Mouse (Mus musculus): ENCODE results near the gene Mlf1. TPM values are rescaled to one million over a fixed set of nuclear protein-coding genes. Genes with fewer than 3 reads are reported as not detected.
A peak's percentile ranks its signal among the peaks of the same experiment; 100 is the strongest.

Mlf1 gene
- polyA plus RNA-seq, 1 experiment from 2014 or later, result 29.8 TPM

- whole genome bisulfite sequencing, result 80% methylated on average over 5 of the region's 5 CpGs
- no peak for DNase-seq (ENCODE audit: low spot score)
- Histone ChIP-seq H3K4me1 (peaks cover 8% of the 10 kb centered on the region), H3K27me3 (ENCODE audit: low read depth, poor library complexity, severe bottlenecking) (peaks cover 20% of the 10 kb centered on the region), H3K27ac (replicated peaks) (no peak overlapping the region), H3K9me3 (replicated peaks) (no peaks in the 10 kb centered on the region), H3K4me3 (no peak overlapping the region), H3K36me3 (no peaks in the 10 kb centered on the region)
Observed at GRCm38 (mm10) chr3:67369407-67370079, 4.4 kb upstream of the Mlf1 start.

GRCm38 (mm10) chr3:67372194-67372593, 1.7 kb upstream of the Mlf1 start:
- no peak for DNase-seq (ENCODE audit: low spot score)
- 77% methylated on average over 4 of the region's 4 CpGs for WGBS
- H3K4me1 ChIP-seq, result peaks cover 10% of the 10 kb centered on the region
- H3K9me3 ChIP-seq (replicated peaks), result no peaks in the 10 kb centered on the region
- H3K36me3 ChIP-seq, result no peaks in the 10 kb centered on the region
- peaks cover 30% of the 10 kb centered on the region for H3K27me3 ChIP-seq (ENCODE audit: low read depth, poor library complexity, severe bottlenecking)
- no peak overlapping the region for H3K4me3 ChIP-seq
- no peak overlapping the region for H3K27ac ChIP-seq (replicated peaks)

- no peak overlapping the region for H3K4me3 ChIP-seq
- H3K36me3 ChIP-seq, result no peaks in the 10 kb centered on the region
- 65% methylated on average over 5 of the region's 5 CpGs for WGBS
- peaks cover 10% of the 10 kb centered on the region for H3K4me1 ChIP-seq
- H3K27me3 ChIP-seq (ENCODE audit: low read depth, poor library complexity, severe bottlenecking), result peaks cover 30% of the 10 kb centered on the region
- no peak for DNase-seq (ENCODE audit: low spot score)
- no peaks in the 10 kb centered on the region for H3K9me3 ChIP-seq (replicated peaks)
- no peak overlapping the region for H3K27ac ChIP-seq (replicated peaks)
Observed at GRCm38 (mm10) chr3:67372781-67373180, 1.1 kb upstream of the Mlf1 start.

GRCm38 (mm10) chr3:67374360-67374778, 472 bp downstream of the Mlf1 start:
- peaks cover 10% of the 10 kb centered on the region for H3K4me1 ChIP-seq
- no peaks in the 10 kb centered on the region for H3K36me3 ChIP-seq
- peak overlapping the region; percentile 84 for H3K27ac ChIP-seq (replicated peaks)
- WGBS, result 38% methylated on average over 7 of the region's 7 CpGs
- peak overlapping the region; percentile 67 for H3K4me3 ChIP-seq
- DNase-seq (ENCODE audit: low spot score), result no peak
- peaks cover 30% of the 10 kb centered on the region for H3K27me3 ChIP-seq (ENCODE audit: low read depth, poor library complexity, severe bottlenecking)
- H3K9me3 ChIP-seq (replicated peaks), result no peaks in the 10 kb centered on the region

- peak within 1 kb of the TSS; percentile 84 for H3K27ac ChIP-seq (replicated peaks)
- WGBS, result 59% methylated on average over 3 of the region's 3 CpGs
- H3K9me3 ChIP-seq (replicated peaks), result no peaks in the 10 kb centered on the region
- H3K36me3 ChIP-seq, result no peaks in the 10 kb centered on the region
- peaks cover 10% of the 10 kb centered on the region for H3K4me1 ChIP-seq
- H3K4me3 ChIP-seq, result peak within 1 kb of the TSS; percentile 67
- H3K27me3 ChIP-seq (ENCODE audit: low read depth, poor library complexity, severe bottlenecking), result peaks cover 30% of the 10 kb centered on the region
- DNase-seq (ENCODE audit: low spot score), result no peak
Observed at GRCm38 (mm10) chr3:67375063-67375462, 1.2 kb downstream of the Mlf1 start, which contains the start of gene Gm17402. Gene Gm17402, minus strand, starts transcription at chr3:67375163.

GRCm38 (mm10) chr3:67378215-67378614, 4.3 kb downstream of the Mlf1 start:
- DNase-seq (ENCODE audit: low spot score), result no peak
- no peak overlapping the region for H3K4me3 ChIP-seq

GRCm38 (mm10) chr3:67429338-67429998, 55.6 kb downstream of the Mlf1 start:
- Histone ChIP-seq H3K27ac (replicated peaks) (no peak overlapping the region), H3K4me1 (peaks cover 13% of the 10 kb centered on the region), H3K4me3 (peak overlapping the region; percentile 99), H3K36me3 (peaks cover 29% of the 10 kb centered on the region), H3K9me3 (replicated peaks) (peaks cover 14% of the 10 kb centered on the region), H3K27me3 (ENCODE audit: low read depth, poor library complexity, severe bottlenecking) (no peaks in the 10 kb centered on the region)
- DNase-seq (ENCODE audit: low spot score), result no peak
- whole genome bisulfite sequencing, result 33% methylated on average over 8 of the region's 8 CpGs

More at GRCm38 (mm10) chr3:67378215-67378614, 4.3 kb downstream of the Mlf1 start:
- peaks cover 10% of the 10 kb centered on the region for H3K4me1 ChIP-seq
- H3K9me3 ChIP-seq (replicated peaks), result no peaks in the 10 kb centered on the region
- no peaks in the 10 kb centered on the region for H3K36me3 ChIP-seq
- peaks cover 18% of the 10 kb centered on the region for H3K27me3 ChIP-seq (ENCODE audit: low read depth, poor library complexity, severe bottlenecking)
- H3K27ac ChIP-seq (replicated peaks), result no peak overlapping the region

- under 1% methylated on average over 24 of the region's 24 CpGs for WGBS
- H3K4me3 ChIP-seq, result peak within 1 kb of the TSS; percentile 99
- peaks cover 13% of the 10 kb centered on the region for H3K4me1 ChIP-seq
- peak within 1 kb of the TSS; percentile 87 for H3K27ac ChIP-seq (replicated peaks)
- H3K27me3 ChIP-seq (ENCODE audit: low read depth, poor library complexity, severe bottlenecking), result no peaks in the 10 kb centered on the region
- peak; percentile 88 for DNase-seq (ENCODE audit: low spot score)
- H3K9me3 ChIP-seq (replicated peaks), result peaks cover 14% of the 10 kb centered on the region
- peaks cover 34% of the 10 kb centered on the region for H3K36me3 ChIP-seq
Observed at GRCm38 (mm10) chr3:67429999-67430380, 56.1 kb downstream of the Mlf1 start, which contains the start of gene Gfm1. Gene Gfm1, plus strand, starts transcription at chr3:67430096.

GRCm38 (mm10) chr3:67434011-67434410, 60.1 kb downstream of the Mlf1 start:
- 91% methylated on average over 6 of the region's 6 CpGs for WGBS
- no peaks in the 10 kb centered on the region for H3K27me3 ChIP-seq (ENCODE audit: low read depth, poor library complexity, severe bottlenecking)
- no peak for DNase-seq (ENCODE audit: low spot score)
- H3K4me1 ChIP-seq, result peaks cover 13% of the 10 kb centered on the region
- no peak overlapping the region for H3K27ac ChIP-seq (replicated peaks)
- peaks cover 73% of the 10 kb centered on the region for H3K36me3 ChIP-seq
- no peaks in the 10 kb centered on the region for H3K9me3 ChIP-seq (replicated peaks)
- no peak overlapping the region for H3K4me3 ChIP-seq

GRCm38 (mm10) chr3:67447143-67447542, 73.2 kb downstream of the Mlf1 start:
- peaks cover 94% of the 10 kb centered on the region for H3K36me3 ChIP-seq
- no peak overlapping the region for H3K4me3 ChIP-seq
- 94% methylated on average over 2 of the region's 2 CpGs for WGBS
- H3K9me3 ChIP-seq (replicated peaks), result no peaks in the 10 kb centered on the region; the same call in 1 of the 2 replicates
- H3K4me1 ChIP-seq, result no peaks in the 10 kb centered on the region
- no peak overlapping the region for H3K27ac ChIP-seq (replicated peaks)
- no peaks in the 10 kb centered on the region for H3K27me3 ChIP-seq (ENCODE audit: low read depth, poor library complexity, severe bottlenecking)
- DNase-seq (ENCODE audit: low spot score), result no peak

Other genes starting within 250 kb of the Mlf1 start
- gene Gm17402, start 1.1 kb downstream of the Mlf1 start, polyA plus RNA-seq (2016; fragmentation: Nextera tagmentation; extraction: Ambion mirVana), result not detected in 2 replicates
- 49.6 and 52.4 TPM in 2 replicates for gene Gfm1, start 56.0 kb downstream of the Mlf1 start, polyA plus RNA-seq (2016; fragmentation: Nextera tagmentation; extraction: Ambion mirVana)
- 51.0 and 59.2 TPM in 2 replicates for gene Lxn, start 89.8 kb downstream of the Mlf1 start, polyA plus RNA-seq (2016; fragmentation: Nextera tagmentation; extraction: Ambion mirVana)
- gene Rarres1, start 141.4 kb downstream of the Mlf1 start, polyA plus RNA-seq (2016; fragmentation: Nextera tagmentation; extraction: Ambion mirVana), result 1.5 and 1.6 TPM in 2 replicates
- 62.9 and 64.6 TPM in 2 replicates for gene Mfsd1, start 208.6 kb downstream of the Mlf1 start, polyA plus RNA-seq (2016; fragmentation: Nextera tagmentation; extraction: Ambion mirVana)